Mouse (Mus musculus) neural tube, embryonic 15.5 days (tissue): ENCODE results near the gene Brinp2. TPM values are rescaled to one million over a fixed set of nuclear protein-coding genes. Genes with fewer than 3 reads are reported as not detected.

Source experiments
- ATAC-seq: fragments of 200-750 bp; cut with Nextera tagmentation; 2 replicates; pipeline ENCODE4 v1.8.0; 2017; ENCODE audit warnings: mild to moderate bottlenecking, moderate TSS enrichment, moderate library complexity; ENCODE audit not compliant: low FRiP score
- H3K27ac ChIP-seq: fragments of 300-500 bp; sonication (generic); replicated peaks from 2 replicates; pipeline ENCODE4 v1.5.1; 2015; ENCODE audit warnings: mild to moderate bottlenecking, inconsistent platforms
- H3K27me3 ChIP-seq: fragments of 300-500 bp; sonication (generic); replicated peaks from 2 replicates; pipeline ENCODE4 v1.6.1; 2015; ENCODE audit warnings: inconsistent platforms
- H3K36me3 ChIP-seq: fragments of 300-500 bp; sonication (generic); 2 replicates; pipeline ENCODE4 v1.6.1; 2015; ENCODE audit warnings: inconsistent platforms
- H3K4me1 ChIP-seq: fragments of 300-500 bp; sonication (generic); 2 replicates; pipeline ENCODE4 v1.6.1; 2015; ENCODE audit warnings: inconsistent platforms
- H3K4me2 ChIP-seq: fragments of 300-500 bp; sonication (generic); 2 replicates; pipeline ENCODE4 v1.6.1; 2015; ENCODE audit warnings: inconsistent platforms, mild to moderate bottlenecking, moderate library complexity
- H3K4me3 ChIP-seq: fragments of 300-500 bp; sonication (generic); replicated peaks from 2 replicates; pipeline ENCODE4 v1.5.1; 2015; ENCODE audit warnings: mild to moderate bottlenecking, inconsistent platforms
- H3K9ac ChIP-seq: fragments of 300-500 bp; sonication (generic); replicated peaks from 2 replicates; pipeline ENCODE4 v1.6.1; 2015; ENCODE audit warnings: mild to moderate bottlenecking, inconsistent platforms
- H3K9me3 ChIP-seq: fragments of 300-500 bp; sonication (generic); replicated peaks from 2 replicates; pipeline ENCODE4 v1.6.1; 2016; ENCODE audit warnings: inconsistent platforms
- WGBS: fragments of 180-500 bp; shearing (Covaris S2); methylation state at CpG from one replicate; pipeline ENCODE4 v1.1.7; 2015; ENCODE audit warnings: mixed read lengths; 5-methylcytosine and 5-hydroxymethylcytosine counted together
- polyA plus RNA-seq: library from polyadenylated mRNA; unstranded; fragments of >200 nt; fragmentation: Nextera tagmentation; extraction: Ambion mirVana; gene quantifications from 2 replicates; pipeline ENCODE4 v1.2.1, GENCODE M21; 2015

The Brinp2 gene
- polyA plus RNA-seq, 1 experiment from 2014 or later, result 27.0 TPM

GRCm38 (mm10) chr1:158355177-158356050 lies 712 bp downstream of the Brinp2 start:
- Histone ChIP-seq H3K4me1 (peaks cover 45% of the 10 kb centered on the region), H3K9me3 (no peaks in the 10 kb centered on the region), H3K4me3 (peak overlapping the region; percentile 84), H3K27me3 (no peaks in the 10 kb centered on the region), H3K4me2 (peak overlapping the region; percentile 71), H3K27ac (peak overlapping the region; percentile 90), H3K9ac (peak overlapping the region; percentile 79), H3K36me3 (no peaks in the 10 kb centered on the region)
- ATAC-seq, result peak; percentile 72
- 8% methylated on average over 28 of the region's 28 CpGs for WGBS

DNA sequence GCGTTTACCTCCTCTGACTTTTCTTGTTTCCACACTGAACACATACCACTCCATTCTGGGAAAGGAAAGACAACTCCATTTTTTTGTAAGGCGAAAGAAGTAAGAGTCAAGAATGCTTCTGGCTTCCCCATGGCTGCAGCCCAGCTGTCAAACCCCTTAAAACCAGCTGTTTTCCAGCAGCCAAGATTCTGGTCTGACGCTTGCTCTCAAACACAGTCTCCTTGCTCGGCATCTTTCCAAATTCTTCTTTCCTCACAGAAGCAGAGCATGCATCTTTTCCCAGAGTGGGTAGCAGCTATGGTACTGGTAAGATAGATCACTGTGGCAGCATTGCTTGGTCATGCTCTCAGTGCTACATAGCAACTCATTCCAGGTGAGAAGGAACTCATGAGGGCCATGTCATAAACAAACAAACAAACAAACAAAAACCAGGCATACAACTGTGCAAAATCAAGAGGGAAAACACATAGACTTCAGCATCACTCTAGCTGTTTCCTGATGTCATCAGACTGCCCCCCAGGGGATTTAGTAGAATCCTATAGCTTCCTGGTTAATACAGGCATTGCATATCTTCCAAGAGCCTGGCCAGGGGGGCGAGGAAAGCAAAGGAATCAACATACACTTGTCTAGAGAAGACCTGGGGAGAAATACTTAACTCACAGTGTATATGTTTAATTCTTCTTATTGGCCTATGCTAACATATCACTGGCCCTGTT lies 2.3 kb downstream of the Brinp2 start:
- Histone ChIP-seq H3K4me1 (peaks cover 45% of the 10 kb centered on the region), H3K9me3 (no peaks in the 10 kb centered on the region), H3K27me3 (no peaks in the 10 kb centered on the region), H3K27ac (no peak overlapping the region), H3K36me3 (no peaks in the 10 kb centered on the region), H3K4me2 (peak overlapping the region; percentile 71), H3K9ac (peak overlapping the region; percentile 79; the same call in 1 of the 2 replicates), H3K4me3 (peak overlapping the region; percentile 84)
- WGBS, result 73% methylated on average over 5 of the region's 5 CpGs
- no peak for ATAC-seq

DNA sequence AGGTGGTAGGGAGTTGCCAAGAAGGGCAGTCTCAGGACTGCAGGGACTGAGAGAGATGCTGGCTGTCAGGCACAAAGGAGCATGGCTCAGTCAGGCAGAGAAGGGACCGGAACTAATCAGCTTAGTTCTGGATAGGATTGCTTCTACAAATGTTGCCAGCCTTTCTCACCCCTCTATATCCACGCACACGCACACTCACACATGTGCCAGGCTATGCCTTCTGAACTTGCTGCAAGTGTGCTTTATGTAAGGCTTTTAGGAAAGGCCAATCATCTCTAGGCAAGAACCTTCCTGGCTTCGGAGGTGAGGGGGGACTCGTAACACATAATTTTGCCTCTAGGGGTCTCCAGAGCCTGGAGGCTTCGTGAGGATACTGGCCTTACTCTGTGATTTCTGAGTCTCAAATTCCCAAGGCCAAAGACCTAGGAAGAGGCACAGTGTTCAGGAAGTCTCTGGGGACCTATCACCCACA lies 12.8 kb downstream of the Brinp2 start:
- Histone ChIP-seq H3K9ac (no peak overlapping the region), H3K27me3 (no peaks in the 10 kb centered on the region), H3K9me3 (no peaks in the 10 kb centered on the region), H3K27ac (no peak overlapping the region), H3K4me1 (peaks cover 4% of the 10 kb centered on the region), H3K4me3 (no peak overlapping the region), H3K4me2 (no peak overlapping the region), H3K36me3 (no peaks in the 10 kb centered on the region)
- ATAC-seq, result 0 out of 2 replicates have a peak, but pooled peaks have one; percentile 53
- 32% methylated on average over 6 of the region's 6 CpGs for WGBS

GRCm38 (mm10) chr1:158328839-158329238 lies 27.3 kb downstream of the Brinp2 start:
- ATAC-seq, result no peak
- Histone ChIP-seq H3K9me3 (no peaks in the 10 kb centered on the region), H3K9ac (no peak overlapping the region), H3K36me3 (no peaks in the 10 kb centered on the region), H3K4me1 (no peaks in the 10 kb centered on the region), H3K4me2 (no peak overlapping the region), H3K27ac (no peak overlapping the region), H3K4me3 (no peak overlapping the region), H3K27me3 (no peaks in the 10 kb centered on the region)
- WGBS, result 43% methylated on average over 2 of the region's 2 CpGs

GRCm38 (mm10) chr1:158328126-158328525 lies 28.0 kb downstream of the Brinp2 start:
- no peak for ATAC-seq
- H3K4me2 ChIP-seq, result no peak overlapping the region
- 78% methylated on average over 5 of the region's 5 CpGs for WGBS

DNA sequence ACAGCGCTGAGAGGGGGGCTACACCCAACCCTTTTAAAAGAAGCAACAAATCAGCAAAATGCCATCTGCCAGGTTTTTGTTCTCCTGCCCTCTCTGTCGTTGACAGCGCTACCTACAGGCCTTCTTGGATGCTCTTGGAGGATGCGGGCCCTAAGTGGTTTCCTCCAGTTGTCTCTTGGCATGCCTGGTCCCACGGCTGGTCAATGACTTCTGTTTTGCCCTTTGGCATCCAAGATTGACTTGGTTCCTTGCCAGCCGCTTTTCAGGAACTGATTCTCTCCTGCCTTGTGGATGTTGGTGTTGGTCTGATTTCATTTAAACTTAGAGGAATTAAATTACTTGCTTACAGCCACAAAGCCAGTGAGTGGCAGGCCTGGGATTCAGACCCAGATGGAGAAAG lies 32.8 kb downstream of the Brinp2 start:
- 79% methylated on average over 6 of the region's 6 CpGs for WGBS
- no peak for ATAC-seq
- Histone ChIP-seq H3K27ac (no peak overlapping the region), H3K4me2 (no peak overlapping the region), H3K9ac (no peak overlapping the region), H3K27me3 (no peaks in the 10 kb centered on the region), H3K4me3 (no peak overlapping the region), H3K36me3 (no peaks in the 10 kb centered on the region), H3K9me3 (no peaks in the 10 kb centered on the region), H3K4me1 (no peaks in the 10 kb centered on the region)

More at GRCm38 (mm10) chr1:158328126-158328525, 28.0 kb downstream of the Brinp2 start:
- Histone ChIP-seq H3K4me3 (no peak overlapping the region), H3K27ac (no peak overlapping the region), H3K4me1 (no peaks in the 10 kb centered on the region), H3K9me3 (no peaks in the 10 kb centered on the region), H3K27me3 (no peaks in the 10 kb centered on the region), H3K9ac (no peak overlapping the region), H3K36me3 (no peaks in the 10 kb centered on the region)

DNA sequence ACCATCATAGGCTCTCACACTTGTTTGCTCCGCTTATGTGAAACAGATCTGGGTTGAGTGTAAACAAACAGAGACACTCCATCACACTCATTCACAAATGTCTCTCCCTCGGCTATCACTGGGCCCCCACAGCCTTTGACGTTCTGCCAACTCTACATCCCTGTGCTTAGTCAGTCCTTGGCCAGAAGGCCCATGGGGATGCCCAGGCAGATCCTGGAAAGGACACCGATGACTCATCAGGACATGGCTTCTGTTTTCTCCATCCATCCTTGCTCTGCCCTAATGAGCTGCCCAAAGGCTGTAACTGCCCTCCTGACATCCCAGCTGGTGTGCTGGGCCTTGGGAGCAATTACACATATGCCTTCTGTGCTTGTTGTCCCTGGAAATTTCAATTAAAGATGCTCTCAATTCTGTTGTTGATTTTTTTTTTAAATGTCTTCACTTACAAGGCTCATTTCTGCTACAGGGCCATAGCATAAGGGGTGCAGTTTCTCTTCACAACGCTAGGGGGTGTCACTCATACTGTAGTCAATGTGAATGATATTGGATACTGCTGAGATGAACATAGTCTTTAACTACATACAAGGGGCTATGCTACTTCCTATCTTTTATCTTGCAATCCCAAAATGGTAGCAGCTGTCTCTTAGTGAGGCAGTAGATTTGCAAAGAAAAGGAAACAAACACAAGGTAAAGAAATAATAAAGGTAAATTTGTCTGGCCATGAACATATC lies 45.5 kb downstream of the Brinp2 start:
- no peak for ATAC-seq
- H3K27ac ChIP-seq, result no peak overlapping the region
- no peaks in the 10 kb centered on the region for H3K9me3 ChIP-seq
- WGBS, result 59% methylated on average over 5 of the region's 5 CpGs
- no peaks in the 10 kb centered on the region for H3K4me1 ChIP-seq
- no peaks in the 10 kb centered on the region for H3K36me3 ChIP-seq
- no peaks in the 10 kb centered on the region for H3K27me3 ChIP-seq
- H3K9ac ChIP-seq, result no peak overlapping the region
- H3K4me2 ChIP-seq, result no peak overlapping the region
- no peak overlapping the region for H3K4me3 ChIP-seq

GRCm38 (mm10) chr1:158297042-158297441 lies 59.1 kb downstream of the Brinp2 start:
- H3K4me1 ChIP-seq, result peaks cover 9% of the 10 kb centered on the region

GRCm38 (mm10) chr1:158296287-158296931 lies 59.7 kb downstream of the Brinp2 start:
- no peak overlapping the region for H3K4me3 ChIP-seq
- no peak overlapping the region for H3K4me2 ChIP-seq
- H3K9me3 ChIP-seq, result no peaks in the 10 kb centered on the region
- 82% methylated on average over 8 of the region's 8 CpGs for whole genome bisulfite sequencing
- no peak for ATAC-seq
- H3K36me3 ChIP-seq, result no peaks in the 10 kb centered on the region
- no peak overlapping the region for H3K9ac ChIP-seq
- H3K27me3 ChIP-seq, result no peaks in the 10 kb centered on the region
- H3K27ac ChIP-seq, result no peak overlapping the region
- H3K4me1 ChIP-seq, result peaks cover 9% of the 10 kb centered on the region

More at GRCm38 (mm10) chr1:158297042-158297441, 59.1 kb downstream of the Brinp2 start:
- Histone ChIP-seq H3K27ac (no peak overlapping the region), H3K4me3 (no peak overlapping the region), H3K4me2 (no peak overlapping the region), H3K9me3 (no peaks in the 10 kb centered on the region), H3K36me3 (no peaks in the 10 kb centered on the region), H3K9ac (no peak overlapping the region), H3K27me3 (no peaks in the 10 kb centered on the region)
- ATAC-seq, result no peak
- 59% methylated on average over 7 of the region's 7 CpGs for WGBS

DNA sequence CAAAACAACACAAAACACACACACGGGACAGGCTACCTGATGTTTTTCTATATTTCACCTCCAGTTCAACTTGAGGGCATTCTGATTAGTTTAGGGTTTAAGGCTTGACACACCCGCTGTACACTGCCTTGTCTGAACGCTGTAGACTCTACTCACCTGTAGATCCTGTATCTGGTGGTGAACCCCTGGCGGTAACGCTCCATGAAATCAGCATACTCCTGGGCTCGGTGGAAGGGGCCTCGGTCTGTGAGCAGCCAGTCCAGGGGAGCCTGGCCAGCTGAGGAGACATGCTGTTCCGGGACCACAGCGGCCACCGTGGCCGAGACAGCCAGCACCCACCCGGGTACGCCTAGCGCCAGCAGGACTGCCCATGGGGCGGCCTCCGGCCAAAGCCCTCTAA lies 60.9 kb downstream of the Brinp2 start:
- ATAC-seq, result no peak
- Histone ChIP-seq H3K4me3 (no peak overlapping the region), H3K9me3 (no peaks in the 10 kb centered on the region), H3K27ac (no peak overlapping the region), H3K36me3 (no peaks in the 10 kb centered on the region), H3K4me2 (no peak overlapping the region), H3K4me1 (peaks cover 9% of the 10 kb centered on the region), H3K9ac (no peak overlapping the region), H3K27me3 (no peaks in the 10 kb centered on the region)
- WGBS, result 57% methylated on average over 16 of the region's 16 CpGs

- Histone ChIP-seq H3K4me1 (0 out of 2 replicates have a peak, but pooled peaks cover 4% of the 10 kb centered on the region), H3K9ac (no peak overlapping the region), H3K36me3 (no peaks in the 10 kb centered on the region), H3K4me3 (no peak overlapping the region), H3K4me2 (no peak overlapping the region), H3K9me3 (no peaks in the 10 kb centered on the region), H3K27me3 (no peaks in the 10 kb centered on the region), H3K27ac (no peak overlapping the region)
- ATAC-seq, result no peak
- WGBS, result 82% methylated on average over 3 of the region's 3 CpGs
These were observed 70.9 kb downstream of the Brinp2 start for GRCm38 (mm10) chr1:158285198-158285597.
